Mouse (Mus musculus): ENCODE results near the gene Gm6169. TPM values are rescaled to one million over a fixed set of nuclear protein-coding genes. Genes with fewer than 3 reads are reported as not detected.
"Not testable (repeated sequence)": the region's sequence is repeated elsewhere in the genome, so short reads cannot be mapped to it uniquely, and the experiment has no call there.

The Gm6169 gene
- total RNA-seq (2021): 10 to 100 TPM in 1 of 2 experiments, under 1 TPM in 1; 0.87 to 17.1 TPM
- long read RNA-seq, experiment 1: 0 reads
- long read RNA-seq, experiment 2, partial matches to known transcripts: 0 of 2 reads
- long read RNA-seq, experiment 2, other reads (novel, unspliced or antisense): 0 of 2 reads

- DNase-seq: peak; percentile 70
Measured at GRCm38 (mm10) chr13:97099187-97099852, at the start of gene Gm6169. TSS of gene Gm6169 (minus strand) at chr13:97099237.

GRCm38 (mm10) chr13:97145834-97146233 is 46.8 kb upstream of the Gm6169 start:
- DNase-seq: peak; percentile 65

GRCm38 (mm10) chr13:97142321-97142720 is 43.3 kb upstream of the Gm6169 start:
- no peak for DNase-seq

- DNase-seq: not testable (repeated sequence)
Measured at GRCm38 (mm10) chr13:97138404-97138931, 39.4 kb upstream of the Gm6169 start.

GRCm38 (mm10) chr13:97137466-97138400 is 38.7 kb upstream of the Gm6169 start, which contains the start of the genes Gfm2 and Nsa2:
TSS of gene Gfm2 (plus strand) at chr13:97137937.
TSS of gene Nsa2 (minus strand) at chr13:97137937.
- DNase-seq: peak; percentile 90

GRCm38 (mm10) chr13:97130413-97130812 is 31.4 kb upstream of the Gm6169 start:
- not testable (repeated sequence) for DNase-seq

GRCm38 (mm10) chr13:97129654-97130053 is 30.6 kb upstream of the Gm6169 start:
- not testable (repeated sequence) for DNase-seq

GRCm38 (mm10) chr13:97121341-97121740 is 22.3 kb upstream of the Gm6169 start:
- no peak for DNase-seq

GRCm38 (mm10) chr13:97109046-97109445 is 10.0 kb upstream of the Gm6169 start:
- DNase-seq: no peak

GRCm38 (mm10) chr13:97107721-97108120 is 8.7 kb upstream of the Gm6169 start:
- not testable (repeated sequence) for DNase-seq

- no peak for DNase-seq
Measured at GRCm38 (mm10) chr13:97104996-97105395, 6.0 kb upstream of the Gm6169 start.

GRCm38 (mm10) chr13:97095726-97096125 is 3.3 kb downstream of the Gm6169 start:
- DNase-seq: no peak

- no peak for DNase-seq
Measured at GRCm38 (mm10) chr13:97088183-97088582, 10.9 kb downstream of the Gm6169 start.

GRCm38 (mm10) chr13:97087421-97087820 is 11.6 kb downstream of the Gm6169 start:
- no peak for DNase-seq

GRCm38 (mm10) chr13:97086316-97086715 is 12.7 kb downstream of the Gm6169 start:
- no peak for DNase-seq

- DNase-seq: no peak
Measured at GRCm38 (mm10) chr13:97082432-97082831, 16.6 kb downstream of the Gm6169 start.

GRCm38 (mm10) chr13:97080615-97081014 is 18.4 kb downstream of the Gm6169 start:
- DNase-seq: no peak

GRCm38 (mm10) chr13:97080201-97080600 is 18.8 kb downstream of the Gm6169 start:
- DNase-seq: no peak

- DNase-seq: no peak
Measured at GRCm38 (mm10) chr13:97077556-97077955, 21.5 kb downstream of the Gm6169 start.

GRCm38 (mm10) chr13:97073497-97073896 is 25.5 kb downstream of the Gm6169 start:
- DNase-seq: no peak

GRCm38 (mm10) chr13:97071626-97072241 is 27.3 kb downstream of the Gm6169 start:
- DNase-seq: peak; percentile 47
